Mouse (Mus musculus) neural tube, embryonic 14.5 days (tissue): ENCODE data around the gene Kcnj12. TPM values are rescaled to one million over a fixed set of nuclear protein-coding genes. Genes with fewer than 3 reads are reported as not detected.

Source experiments
- polyA plus RNA-seq: library from polyadenylated mRNA; unstranded; fragments of >200 nt; fragmentation: Nextera tagmentation; extraction: Ambion mirVana; gene quantifications from 2 replicates; pipeline ENCODE4 v1.2.1, GENCODE M21; 2014

Kcnj12 gene
- polyA plus RNA-seq, 1 experiment from 2014 or later: 2.7 TPM

Other genes starting within 250 kb of the Kcnj12 start
- 6.5 and 9.2 TPM in 2 replicates for gene Top3a, start 245.2 kb upstream of the Kcnj12 start, polyA plus RNA-seq
- gene Smcr8, start 245.0 kb upstream of the Kcnj12 start, polyA plus RNA-seq: 8.0 and 8.3 TPM in 2 replicates
- gene Shmt1, start 210.8 kb upstream of the Kcnj12 start, polyA plus RNA-seq: 4.7 and 5.1 TPM in 2 replicates
- 33.2 and 34.6 TPM in 2 replicates for gene Dhrs7b, start 191.9 kb upstream of the Kcnj12 start, polyA plus RNA-seq
- 61.2 and 62.8 TPM in 2 replicates for gene Tmem11, start 143.3 kb upstream of the Kcnj12 start, polyA plus RNA-seq
- gene Natd1, start 107.8 kb upstream of the Kcnj12 start, polyA plus RNA-seq: 29.0 and 33.1 TPM in 2 replicates
- gene Map2k3, start 90.5 kb upstream of the Kcnj12 start, polyA plus RNA-seq: 22.5 and 28.9 TPM in 2 replicates
- 0.67 and 1.3 TPM in 2 replicates for gene Tnfrsf13b, start 104.2 kb downstream of the Kcnj12 start, polyA plus RNA-seq
- 526 and 544 TPM in 2 replicates for gene Usp22, start 152.5 kb downstream of the Kcnj12 start, polyA plus RNA-seq
- gene Aldh3a1, start 185.0 kb downstream of the Kcnj12 start, polyA plus RNA-seq: not detected in 2 replicates
- gene Aldh3a2, start 244.9 kb downstream of the Kcnj12 start, polyA plus RNA-seq: 29.1 and 36.9 TPM in 2 replicates